Mouse (Mus musculus): ENCODE measurements around the gene Nrde2.

Gene Nrde2

GRCm38 (mm10) chr12:100126968-100127865, 32.2 kb downstream of the Nrde2 start:
- DNase-seq (ENCODE audit: low spot score in 2 of 2) = no peak

GRCm38 (mm10) chr12:100124913-100125798, 34.3 kb downstream of the Nrde2 start:
- DNase-seq (ENCODE audit: low spot score in 2 of 2) = no peak

- DNase-seq (ENCODE audit: low spot score in 2 of 2) = peak; percentile 71 to 89
Observed at GRCm38 (mm10) chr12:100123476-100123875, 36.0 kb downstream of the Nrde2 start.

GRCm38 (mm10) chr12:100122921-100123381, 36.5 kb downstream of the Nrde2 start:
- DNase-seq (ENCODE audit: low spot score in 2 of 2) = peak in 1 of 2 experiments; percentile 49

GRCm38 (mm10) chr12:100115982-100116381, 43.5 kb downstream of the Nrde2 start:
- no peak for DNase-seq (ENCODE audit: low spot score in 2 of 2)

- DNase-seq (ENCODE audit: low spot score in 2 of 2) = peak in 1 of 2 experiments; percentile 84
Observed at GRCm38 (mm10) chr12:100109986-100110696, 49.3 kb downstream of the Nrde2 start, which contains the start of gene Psmc1. Psmc1 (plus strand) TSS chr12:100110154.

GRCm38 (mm10) chr12:100107436-100107835, 52.0 kb downstream of the Nrde2 start:
- DNase-seq (ENCODE audit: low spot score in 2 of 2) = no peak

- peak in 1 of 2 experiments; percentile 83 for DNase-seq (ENCODE audit: low spot score in 2 of 2)
Observed at GRCm38 (mm10) chr12:100106275-100106895, 53.1 kb downstream of the Nrde2 start.

- no peak for DNase-seq (ENCODE audit: low spot score in 2 of 2)
Observed at GRCm38 (mm10) chr12:100104530-100104929, 54.9 kb downstream of the Nrde2 start.

GRCm38 (mm10) chr12:100101651-100102050, 57.8 kb downstream of the Nrde2 start:
- no peak for DNase-seq (ENCODE audit: low spot score in 2 of 2)

- DNase-seq (ENCODE audit: low spot score in 2 of 2) = no peak
Observed at GRCm38 (mm10) chr12:100100707-100101030, 58.8 kb downstream of the Nrde2 start.

GRCm38 (mm10) chr12:100099971-100100706, 59.3 kb downstream of the Nrde2 start:
- DNase-seq (ENCODE audit: low spot score in 2 of 2) = no peak

- no peak for DNase-seq (ENCODE audit: low spot score in 2 of 2)
Observed at GRCm38 (mm10) chr12:100093046-100093445, 66.4 kb downstream of the Nrde2 start.

- no peak for DNase-seq (ENCODE audit: low spot score in 2 of 2)
Observed at GRCm38 (mm10) chr12:100090750-100091149, 68.7 kb downstream of the Nrde2 start.

- DNase-seq (ENCODE audit: low spot score in 2 of 2) = no peak
Observed at GRCm38 (mm10) chr12:100089265-100089664, 70.2 kb downstream of the Nrde2 start.

GRCm38 (mm10) chr12:100088026-100088425, 71.4 kb downstream of the Nrde2 start:
- no peak for DNase-seq (ENCODE audit: low spot score in 2 of 2)

GRCm38 (mm10) chr12:100079636-100080286, 79.7 kb downstream of the Nrde2 start:
- DNase-seq (ENCODE audit: low spot score in 2 of 2) = no peak

- no peak for DNase-seq (ENCODE audit: low spot score in 2 of 2)
Observed at GRCm38 (mm10) chr12:100075715-100076114, 83.7 kb downstream of the Nrde2 start.
